Mouse (Mus musculus): ENCODE data around the gene Hist1h2ap.

DNA sequence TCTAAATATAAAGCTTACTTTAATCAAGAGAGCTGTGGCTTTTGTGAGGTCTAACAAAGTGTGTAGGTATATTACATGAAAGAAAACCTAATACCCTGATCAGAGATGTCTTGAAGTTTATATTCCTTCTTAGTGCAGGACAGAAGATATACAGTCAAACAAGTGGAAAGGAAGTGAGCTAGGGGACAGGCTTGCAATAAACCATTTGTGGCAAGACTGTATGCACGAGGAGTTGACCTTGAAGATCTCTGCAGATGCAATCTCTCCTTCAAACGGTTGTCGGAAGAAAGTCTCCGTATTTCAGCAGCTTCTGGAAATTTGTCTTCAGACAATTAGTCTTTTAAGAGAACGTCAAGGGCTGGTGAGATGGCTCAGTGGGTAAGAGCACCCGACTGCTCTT lies 43.4 kb downstream of the Hist1h2ap start:
- no peak for TF ChIP-seq CTCF (IDR thresholded peaks at IDR 0.05; ENCODE audit: extremely low read depth, insufficient read depth, low read length)
- no peak for TF ChIP-seq POLR2A (IDR thresholded peaks at IDR 0.05; ENCODE audit: extremely low read depth, insufficient read depth, low read length)

All from cortical plate, adult 2 months (tissue).